Mouse (Mus musculus) splenic B cell, adult 2 months (primary cell): ENCODE measurements around the gene Itk.
A peak's percentile ranks its signal among the peaks of the same experiment; 100 is the strongest.

Experiments used
- DNase-seq: peaks from one replicate; pipeline ENCODE4 v3.0.0-alpha.2; 2011; ENCODE audit warnings: low read depth, low spot score
- H3K27me3 ChIP-seq: 2 replicates; pipeline ENCODE4 v1.6.1; 2012; ENCODE audit warnings: mild to moderate bottlenecking, low read length, moderate library complexity, mixed read lengths; ENCODE audit not compliant: control insufficient read depth, poor library complexity, insufficient read depth, severe bottlenecking
- H3K36me3 ChIP-seq: 2 replicates; pipeline ENCODE4 v1.6.1; 2012; ENCODE audit warnings: mild to moderate bottlenecking, low read length, moderate library complexity, mixed read lengths; ENCODE audit not compliant: control insufficient read depth, poor library complexity, insufficient read depth, severe bottlenecking

Itk gene

GRCm38 (mm10) chr11:46349681-46350410 is 39.5 kb downstream of the Itk start:
- Histone ChIP-seq H3K27me3 (no peaks in the 10 kb centered on the region), H3K36me3 (no peaks in the 10 kb centered on the region)
- no peak for DNase-seq

- no peaks in the 10 kb centered on the region for H3K36me3 ChIP-seq
- DNase-seq: peak; percentile 50
- H3K27me3 ChIP-seq: no peaks in the 10 kb centered on the region
Measured at GRCm38 (mm10) chr11:46348416-46348815, 40.9 kb downstream of the Itk start.

DNA sequence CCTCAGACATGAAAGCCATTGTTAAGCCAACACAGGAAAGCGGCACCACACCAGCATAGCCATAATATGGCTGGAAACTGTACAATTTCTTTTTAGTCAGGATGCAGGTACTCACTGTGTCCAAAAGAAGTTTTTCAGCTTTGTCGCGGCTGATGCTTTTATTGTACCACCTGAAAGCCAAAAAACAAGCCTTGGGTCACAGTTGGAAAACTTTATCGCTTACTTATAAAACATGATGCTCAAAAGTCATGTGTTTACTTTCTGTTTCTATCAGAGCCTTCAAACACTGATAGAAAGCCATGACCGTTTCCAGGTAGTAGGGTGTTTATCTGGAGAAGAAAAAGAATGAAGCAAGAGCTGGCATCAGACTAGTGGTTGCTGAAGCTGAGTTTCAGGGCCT is 41.6 kb downstream of the Itk start:
- peak; percentile 29 for DNase-seq
- Histone ChIP-seq H3K27me3 (no peaks in the 10 kb centered on the region), H3K36me3 (no peaks in the 10 kb centered on the region)

DNA sequence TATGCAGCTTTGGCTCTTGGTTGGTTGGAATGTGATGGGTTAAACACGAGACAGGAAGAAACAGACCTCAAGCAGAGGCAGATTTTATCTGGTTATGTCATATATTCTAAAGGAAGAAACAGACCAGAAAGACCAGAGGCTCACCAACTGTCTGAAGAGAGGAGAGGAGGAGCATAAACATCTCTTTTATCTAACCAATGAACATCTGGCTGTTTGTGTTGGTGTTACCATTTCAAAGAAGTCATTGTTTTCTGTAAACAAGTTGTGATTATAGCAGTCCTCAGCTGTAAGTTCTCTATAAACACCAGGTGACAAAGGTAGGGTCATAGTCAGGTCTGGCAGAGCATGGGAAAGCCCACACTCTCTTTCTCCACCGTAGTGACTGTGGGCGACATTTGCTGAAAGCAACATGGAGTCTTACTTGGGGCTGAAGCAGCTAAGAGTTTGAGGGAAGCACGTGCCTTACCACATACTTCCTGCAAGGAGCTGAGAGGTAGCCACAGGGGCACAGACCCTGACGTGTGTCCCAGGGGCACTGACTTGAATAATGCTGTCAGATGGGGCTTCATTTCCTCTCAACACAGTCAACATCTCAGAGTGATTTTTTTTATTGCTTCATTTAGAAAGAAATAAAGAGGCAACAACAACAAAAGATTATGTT is 45.3 kb downstream of the Itk start:
- no peaks in the 10 kb centered on the region for H3K36me3 ChIP-seq
- H3K27me3 ChIP-seq: no peaks in the 10 kb centered on the region
- peak; percentile 91 for DNase-seq

DNA sequence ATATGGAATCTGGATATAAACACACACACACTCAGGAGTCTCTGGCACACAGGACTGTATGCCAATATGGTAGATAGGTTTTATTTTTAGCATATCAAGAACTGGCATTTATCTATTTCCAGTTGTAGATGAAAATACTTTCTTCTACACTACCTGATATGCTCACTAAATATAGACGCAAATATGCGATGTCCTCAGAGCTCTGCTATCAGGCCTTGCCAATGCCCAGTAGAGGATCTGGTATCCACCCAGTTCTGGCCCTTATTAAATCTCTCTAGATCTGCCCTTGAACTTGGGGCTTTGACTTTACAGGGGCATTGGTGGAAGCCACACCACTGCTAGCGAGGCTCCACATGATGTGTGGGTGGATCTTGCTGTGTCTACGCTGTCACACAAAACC is 47.4 kb downstream of the Itk start:
- Histone ChIP-seq H3K36me3 (no peaks in the 10 kb centered on the region), H3K27me3 (no peaks in the 10 kb centered on the region)
- no peak for DNase-seq

DNA sequence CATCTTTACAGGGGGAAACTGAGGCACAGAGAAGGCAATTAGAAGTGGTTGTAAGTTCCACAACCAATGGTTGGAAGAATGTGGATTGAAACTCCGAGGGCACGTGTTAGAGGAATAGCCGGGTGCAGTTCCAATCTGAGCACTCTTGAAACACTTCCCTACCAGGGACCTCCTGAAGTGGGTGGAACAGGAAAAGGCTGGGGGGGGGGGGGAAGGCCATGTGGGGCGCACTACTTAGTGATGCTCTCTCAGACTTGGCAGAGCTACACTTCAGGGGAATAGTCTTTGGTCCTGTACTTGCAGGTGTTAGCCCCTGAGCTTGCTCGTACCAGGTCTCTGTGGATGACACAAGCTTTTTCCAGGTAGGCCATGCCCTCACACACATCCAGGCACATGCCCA is 53.3 kb downstream of the Itk start:
- H3K36me3 ChIP-seq: no peaks in the 10 kb centered on the region
- no peaks in the 10 kb centered on the region for H3K27me3 ChIP-seq
- DNase-seq: no peak

GRCm38 (mm10) chr11:46332217-46332616 is 57.1 kb downstream of the Itk start:
- no peak for DNase-seq
- Histone ChIP-seq H3K36me3 (no peaks in the 10 kb centered on the region), H3K27me3 (no peaks in the 10 kb centered on the region)

DNA sequence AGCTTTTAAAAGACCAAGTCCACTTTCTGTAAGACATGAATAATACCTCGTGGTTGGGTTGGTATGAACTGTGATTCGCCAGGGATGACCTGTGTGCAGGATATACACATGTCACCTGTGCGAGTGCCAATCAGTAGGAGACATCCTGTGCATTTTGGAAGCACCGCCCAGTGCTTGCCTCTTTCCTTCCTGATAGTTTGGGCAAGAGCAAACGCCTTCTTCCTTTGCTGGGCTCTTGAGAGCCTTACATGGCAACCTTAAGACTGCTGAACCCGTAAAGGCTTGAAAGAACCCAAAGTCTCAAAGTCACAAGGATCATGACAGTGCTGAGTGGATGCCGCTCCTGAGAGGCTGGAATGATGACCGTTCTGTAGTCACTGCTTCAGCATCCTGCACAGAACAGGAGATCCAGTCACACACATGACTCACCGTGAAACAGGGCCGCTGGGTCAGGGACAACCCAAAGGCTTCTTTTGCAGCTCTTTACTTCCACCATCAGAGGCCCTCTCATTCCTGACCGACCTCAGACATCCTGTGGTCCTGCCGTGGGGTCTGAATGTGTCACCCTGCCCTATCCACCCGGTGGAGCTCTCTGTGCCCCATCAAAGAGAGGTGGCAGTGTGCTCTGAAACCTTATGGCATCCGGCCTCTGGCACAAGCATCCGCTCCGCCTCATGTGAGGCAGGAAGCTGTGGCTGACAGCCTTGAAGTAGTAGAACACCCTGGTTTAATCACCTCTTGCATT is 62.9 kb downstream of the Itk start:
- Histone ChIP-seq H3K36me3 (no peaks in the 10 kb centered on the region), H3K27me3 (no peaks in the 10 kb centered on the region)
- peak; percentile 81 for DNase-seq

GRCm38 (mm10) chr11:46321559-46321958 is 67.8 kb downstream of the Itk start:
- DNase-seq: no peak
- H3K27me3 ChIP-seq: no peaks in the 10 kb centered on the region
- no peaks in the 10 kb centered on the region for H3K36me3 ChIP-seq

DNA sequence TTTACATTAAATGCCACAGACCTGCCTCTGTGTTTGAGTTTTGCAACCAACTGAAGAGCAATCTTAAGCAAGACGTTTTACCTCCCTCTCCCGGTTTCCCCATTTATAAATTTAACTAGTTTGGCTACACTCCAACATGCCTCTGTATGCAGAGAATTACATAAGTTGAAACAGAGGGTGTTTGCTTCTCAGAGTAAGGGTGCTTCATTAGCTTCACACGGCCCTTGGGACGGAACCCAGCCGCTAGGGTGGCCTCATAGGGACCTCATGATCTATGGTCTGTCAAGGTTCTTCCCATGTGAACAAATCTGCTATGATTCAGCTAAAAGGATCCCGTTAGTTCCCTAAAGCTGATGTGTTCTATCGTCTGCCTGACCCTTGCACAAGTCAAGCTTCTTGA is 74.8 kb downstream of the Itk start:
- DNase-seq: peak; percentile 48
- no peaks in the 10 kb centered on the region for H3K36me3 ChIP-seq

DNA sequence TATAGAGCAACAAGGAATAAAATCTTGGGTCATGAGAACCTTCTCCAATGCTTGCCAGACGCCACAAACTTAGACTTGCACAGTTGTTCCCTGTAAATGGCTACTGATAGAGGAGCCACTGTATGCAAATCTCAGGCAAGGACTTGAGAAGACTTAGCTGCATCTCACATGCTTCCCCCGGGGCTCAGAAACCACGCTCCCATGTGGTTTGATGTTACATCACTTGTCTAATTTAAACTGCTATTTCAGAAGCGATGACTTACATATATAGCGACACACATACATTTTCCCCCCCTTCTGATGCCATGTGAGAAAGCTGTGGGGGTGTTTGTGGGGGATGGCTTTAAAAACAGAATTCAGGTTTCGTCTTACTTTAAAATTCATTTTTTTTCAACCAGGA is 75.5 kb downstream of the Itk start:
- no peaks in the 10 kb centered on the region for H3K27me3 ChIP-seq
- DNase-seq: peak; percentile 93
- H3K36me3 ChIP-seq: no peaks in the 10 kb centered on the region

More for the DNA sequence above, 74.8 kb downstream of the Itk start:
- H3K27me3 ChIP-seq: no peaks in the 10 kb centered on the region

DNA sequence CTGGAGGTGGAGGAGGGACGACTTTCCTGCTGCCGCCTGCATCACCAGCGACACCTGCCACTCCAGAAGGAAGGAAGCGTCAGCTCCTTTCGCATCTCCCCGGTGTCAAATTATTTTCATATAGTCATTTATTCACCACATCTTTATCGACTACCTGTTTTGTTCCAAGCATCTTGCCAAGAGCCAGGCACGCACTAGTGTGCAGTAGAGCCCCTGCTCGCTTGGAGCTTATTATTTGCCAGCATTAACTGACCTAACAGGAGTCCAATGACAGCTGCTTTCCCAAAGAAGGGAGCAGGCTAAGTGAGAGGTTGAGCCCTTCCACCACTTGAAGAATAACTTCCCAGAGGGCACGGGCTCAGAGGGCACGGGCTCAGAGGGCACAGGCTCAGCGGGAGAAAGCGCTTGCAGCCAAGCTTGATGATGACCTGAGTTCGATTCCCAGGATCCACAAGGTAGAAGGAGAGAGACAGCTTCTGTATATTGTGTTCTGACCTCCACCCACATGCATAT is 76.7 kb downstream of the Itk start, which contains the start of gene Cyfip2:
TSS of gene Cyfip2 (minus strand) at position 337 of the 513 bp plus-strand sequence.
- Histone ChIP-seq H3K36me3 (no peaks in the 10 kb centered on the region), H3K27me3 (no peaks in the 10 kb centered on the region)
- no peak for DNase-seq

DNA sequence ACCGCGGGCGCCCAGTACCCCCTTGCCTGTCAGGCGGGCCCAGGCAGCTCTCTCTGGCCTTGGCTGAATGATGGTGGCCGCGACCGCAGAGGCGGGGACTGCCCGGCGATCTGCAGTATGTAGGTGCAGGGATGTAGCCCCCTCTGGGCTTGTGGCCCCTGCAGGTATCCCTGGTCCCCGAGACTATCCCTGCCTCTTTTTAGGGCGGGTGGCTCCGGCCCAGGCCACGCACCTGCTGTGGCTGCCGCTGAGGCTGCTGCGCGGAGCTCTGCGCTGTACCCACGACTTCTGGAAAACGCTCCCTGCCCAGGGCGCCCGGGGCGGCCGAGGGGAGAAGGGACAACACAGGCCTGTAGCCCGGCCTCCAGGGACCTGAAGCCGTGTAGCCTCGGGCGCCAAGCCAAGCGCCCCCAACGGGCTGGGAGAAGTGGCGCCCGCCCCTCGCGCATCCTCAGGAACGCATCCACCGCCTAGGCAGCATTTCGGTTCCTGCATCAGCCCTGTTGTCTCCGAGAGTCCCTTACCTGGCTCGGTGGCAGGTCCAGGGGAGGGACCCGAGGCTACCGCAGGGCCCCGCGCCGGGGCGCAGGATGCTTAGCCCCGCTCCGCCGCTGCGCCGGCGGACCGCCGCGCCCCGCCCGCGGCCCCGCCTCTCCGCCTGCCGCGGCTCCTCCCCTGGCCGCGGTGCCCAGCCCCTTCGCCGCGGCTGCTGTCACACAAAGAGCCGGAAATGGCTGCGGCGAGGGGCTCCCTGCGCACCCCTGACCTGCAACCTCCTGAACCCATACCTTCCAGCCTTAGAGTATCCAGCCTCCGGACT is 77.4 kb downstream of the Itk start:
- H3K36me3 ChIP-seq: no peaks in the 10 kb centered on the region
- peak; percentile 79 for DNase-seq
- no peaks in the 10 kb centered on the region for H3K27me3 ChIP-seq

- DNase-seq: peak; percentile 65
- no peaks in the 10 kb centered on the region for H3K27me3 ChIP-seq
- no peaks in the 10 kb centered on the region for H3K36me3 ChIP-seq
Measured at GRCm38 (mm10) chr11:46311181-46311702, 78.1 kb downstream of the Itk start.
